Mouse (Mus musculus) liver, embryonic 14.5 days (tissue): ENCODE data around the gene Efna2.

Source experiments
- CTCF ChIP-seq: IDR thresholded peaks from 2 replicates; pipeline ENCODE4 v1.5.1; 2016; ENCODE audit warnings: antibody characterized with exemption, low read depth, control low read depth
- EP300 ChIP-seq: IDR thresholded peaks from 2 replicates; pipeline ENCODE4 v1.6.1; 2016; ENCODE audit warnings: antibody characterized with exemption, low read depth

- no peak for TF ChIP-seq EP300
- TF ChIP-seq CTCF = no peak; the same call in 1 of the 2 replicates
Measured at GRCm38 (mm10) chr10:80131316-80131951, 47.8 kb upstream of the Efna2 start.
